Mouse (Mus musculus): Measurements from ENCODE around the gene Rpgr.

Rpgr gene

DNA sequence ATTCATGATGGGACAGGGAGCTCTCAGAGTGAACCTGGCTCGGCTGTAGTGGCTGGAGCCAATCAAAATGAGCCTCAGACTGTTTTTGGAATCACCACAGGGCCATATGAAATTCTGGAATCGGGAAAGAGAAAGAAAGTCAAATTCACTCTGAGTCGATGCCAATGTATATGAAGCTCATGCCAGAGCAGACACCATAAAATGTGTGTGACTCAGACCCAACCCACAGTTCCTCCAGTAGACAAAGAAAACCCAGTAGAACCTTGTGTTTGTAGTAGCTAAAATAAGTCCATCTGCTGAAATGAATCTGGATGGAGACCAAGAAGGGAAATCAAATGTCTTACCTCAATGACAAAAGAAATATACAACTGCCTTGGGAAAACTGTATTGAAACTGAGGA is 142.8 kb downstream of the Rpgr start:
- no peak for DNase-seq (ENCODE audit: low spot score)

DNA sequence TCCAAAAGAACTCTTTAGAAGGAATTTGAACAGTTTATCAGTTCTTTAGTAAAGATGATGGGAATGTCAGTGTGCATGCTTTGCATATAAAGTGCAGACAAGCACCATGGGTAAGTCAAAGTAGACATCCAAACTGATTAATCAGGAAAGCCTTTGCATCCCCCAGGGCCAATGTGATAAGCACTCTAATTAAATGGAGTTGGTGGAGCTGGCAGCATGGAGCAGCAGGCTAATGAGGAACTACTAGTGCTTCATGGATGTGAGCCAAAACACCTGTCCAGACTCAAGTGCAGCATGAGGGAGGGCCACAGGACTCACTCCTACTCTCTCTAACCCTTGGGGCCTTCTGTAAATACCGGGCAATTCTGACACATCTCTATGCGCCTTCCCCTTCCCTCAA is 145.2 kb downstream of the Rpgr start:
- no peak for DNase-seq (ENCODE audit: low spot score)

DNA sequence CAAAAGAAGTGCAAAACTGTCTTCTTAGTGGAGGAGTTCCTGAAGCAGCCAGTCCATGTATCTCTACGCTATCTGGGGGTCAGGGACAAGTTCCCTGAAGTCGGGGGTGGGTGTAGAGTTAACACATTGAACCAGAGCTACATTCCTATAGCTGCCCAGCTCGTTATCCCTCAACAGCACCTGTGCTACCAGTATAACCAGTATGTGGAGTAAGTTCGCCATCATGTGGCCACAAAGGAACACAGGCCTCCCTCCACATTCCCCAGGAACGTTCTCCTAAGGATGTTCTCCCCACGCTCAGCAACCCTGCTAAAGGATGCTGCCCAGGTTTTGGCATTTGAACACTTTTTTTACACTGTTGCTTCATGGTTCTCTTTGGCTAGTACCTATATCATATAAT is 146.0 kb downstream of the Rpgr start:
- DNase-seq (ENCODE audit: low spot score), result no peak

DNA sequence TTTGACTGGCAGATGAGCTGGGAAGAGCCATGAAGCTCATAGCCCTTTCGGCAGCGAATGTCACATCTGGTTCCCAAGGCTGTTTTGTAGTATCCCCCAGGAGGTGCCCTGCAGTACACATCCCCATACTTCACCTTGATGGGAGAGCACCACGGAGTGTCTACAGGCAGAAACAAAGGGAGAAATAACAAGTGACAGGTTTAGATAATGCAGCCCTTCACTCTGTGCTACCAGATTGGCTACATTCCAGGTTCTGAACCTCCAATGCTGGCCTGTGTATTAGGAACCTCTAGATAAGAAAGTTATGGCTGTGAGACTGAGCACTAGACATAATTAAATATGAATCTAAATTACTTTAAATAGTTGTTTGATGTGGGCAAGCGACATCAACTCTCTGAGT is 147.3 kb downstream of the Rpgr start:
- no peak for DNase-seq (ENCODE audit: low spot score)

DNA sequence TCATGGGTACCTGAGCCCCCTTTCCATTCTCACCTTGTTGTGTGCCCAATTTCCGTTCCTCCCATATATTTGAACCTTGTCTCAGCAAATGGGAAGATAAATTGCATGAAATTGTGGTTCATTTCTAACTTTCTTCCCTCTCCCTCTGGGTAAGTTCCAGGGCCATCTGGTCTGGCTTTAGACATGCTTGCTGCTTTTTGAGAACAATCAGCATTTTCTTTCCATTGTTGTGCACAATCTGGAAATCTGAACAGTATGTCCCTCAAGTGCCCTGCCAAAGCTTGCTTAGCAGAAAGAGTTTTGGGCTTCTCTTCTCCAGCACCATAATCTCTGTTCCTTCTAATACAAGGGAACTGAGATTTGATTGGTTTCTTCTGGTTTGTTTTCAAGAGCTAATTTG is 152.9 kb downstream of the Rpgr start:
- no peak for DNase-seq (ENCODE audit: low spot score)

GRCm38 (mm10) chrX:10063361-10063760 is 153.4 kb downstream of the Rpgr start:
- no peak for DNase-seq (ENCODE audit: low spot score)

DNA sequence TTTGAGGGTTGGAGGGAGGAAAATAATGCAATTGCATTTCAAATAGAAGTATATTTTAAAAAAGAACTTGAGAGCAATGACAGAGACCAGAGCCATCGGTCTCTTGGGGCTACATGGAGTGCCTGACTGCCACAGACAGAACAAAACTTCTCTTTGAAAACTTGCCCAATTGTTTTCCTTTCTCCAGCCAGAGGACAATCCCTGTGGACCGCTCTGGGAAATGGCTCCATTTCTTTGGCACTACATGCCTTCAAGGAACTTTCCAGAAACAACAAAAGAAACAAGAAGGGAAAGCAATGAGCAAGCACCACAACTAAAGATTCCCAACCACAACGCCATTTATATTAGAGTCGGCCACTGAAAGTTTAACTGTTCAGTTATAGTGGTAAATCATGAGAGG is 154.5 kb downstream of the Rpgr start:
- DNase-seq (ENCODE audit: low spot score), result no peak

DNA sequence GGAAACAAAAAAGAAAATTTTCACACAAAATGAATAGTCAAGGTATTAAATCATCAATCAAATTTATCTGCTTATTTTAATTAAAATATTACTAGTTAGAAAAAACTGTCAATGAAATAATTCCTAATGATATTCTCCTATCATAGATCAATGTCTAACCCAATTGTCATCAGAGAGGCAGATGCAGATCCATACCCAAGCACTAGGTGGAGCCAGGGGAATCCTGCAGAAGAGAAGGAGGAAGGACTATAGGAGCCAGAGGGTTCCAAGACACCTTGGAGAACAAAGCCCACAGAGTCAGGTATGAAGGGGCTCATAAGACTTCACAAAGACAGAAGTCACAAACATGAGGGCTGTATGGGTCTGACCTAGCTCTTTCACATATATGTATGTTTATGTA is 182.1 kb downstream of the Rpgr start:
- DNase-seq (ENCODE audit: low spot score), result no peak
